Mouse (Mus musculus) liver, embryonic 13.5 days (tissue): ENCODE data around the gene Ap3b1. TPM values are rescaled to one million over a fixed set of nuclear protein-coding genes. Genes with fewer than 3 reads are reported as not detected.
"Not testable (repeated sequence)": the region's sequence is repeated elsewhere in the genome, so short reads cannot be mapped to it uniquely, and the experiment has no call there.

ENCODE experiments used
- ATAC-seq: fragments of 200-750 bp; cut with Nextera tagmentation; 2 replicates; pipeline ENCODE4 v1.8.0; 2017; ENCODE audit warnings: low read depth, mild to moderate bottlenecking, moderate number of reproducible peaks, moderate library complexity
- DNase-seq: peaks from one replicate; pipeline ENCODE4 v3.0.0; 2022
- H3K27ac ChIP-seq: fragments of 300-500 bp; sonication (generic); 2 replicates; pipeline ENCODE4 v1.5.1; 2015; ENCODE audit warnings: moderate library complexity, mild to moderate bottlenecking, inconsistent platforms
- H3K27me3 ChIP-seq: fragments of 300-500 bp; sonication (generic); 2 replicates; pipeline ENCODE4 v1.6.1; 2015; ENCODE audit warnings: mild to moderate bottlenecking, inconsistent platforms
- H3K36me3 ChIP-seq: fragments of 300-500 bp; sonication (generic); 2 replicates; pipeline ENCODE4 v1.6.1; 2015; ENCODE audit warnings: mild to moderate bottlenecking, inconsistent platforms
- H3K4me1 ChIP-seq: fragments of 300-500 bp; sonication (generic); replicated peaks from 2 replicates; pipeline ENCODE4 v1.6.1; 2015; ENCODE audit warnings: inconsistent platforms
- H3K4me2 ChIP-seq: fragments of 300-500 bp; sonication (generic); 2 replicates; pipeline ENCODE4 v1.6.1; 2015; ENCODE audit warnings: inconsistent platforms, mild to moderate bottlenecking, moderate library complexity
- H3K4me3 ChIP-seq: fragments of 300-500 bp; sonication (generic); replicated peaks from 2 replicates; pipeline ENCODE4 v1.5.1; 2015; ENCODE audit warnings: mild to moderate bottlenecking, inconsistent platforms
- H3K9ac ChIP-seq: fragments of 300-500 bp; sonication (generic); 2 replicates; pipeline ENCODE4 v1.6.1; 2015; ENCODE audit warnings: mild to moderate bottlenecking, inconsistent platforms
- H3K9me3 ChIP-seq: fragments of 300-500 bp; sonication (generic); replicated peaks from 2 replicates; pipeline ENCODE4 v1.6.1; 2016; ENCODE audit warnings: inconsistent platforms
- WGBS: fragments of 180-500 bp; shearing (Covaris S2); methylation state at CpG from one replicate; pipeline ENCODE4 v1.1.7; 2015; ENCODE audit not compliant: insufficient replicate concordance; 5-methylcytosine and 5-hydroxymethylcytosine counted together
- polyA plus RNA-seq: library from polyadenylated mRNA; unstranded; fragments of >200 nt; fragmentation: Nextera tagmentation; extraction: Ambion mirVana; gene quantifications from 2 replicates; pipeline ENCODE4 v1.2.1, GENCODE M21; 2015

Gene Ap3b1
- polyA plus RNA-seq: 18.5 and 22.2 TPM in 2 replicates

- H3K4me2 ChIP-seq: peak within 1 kb of the TSS; percentile 95
- no peaks in the 10 kb centered on the region for H3K9me3 ChIP-seq
- peak within 1 kb of the TSS; percentile 82 for H3K27ac ChIP-seq
- under 1% methylated on average over 79 of the region's 79 CpGs for WGBS
- peaks cover 23% of the 10 kb centered on the region for H3K4me1 ChIP-seq
- peak; percentile 94 for ATAC-seq
- no peaks in the 10 kb centered on the region for H3K27me3 ChIP-seq
- peak within 1 kb of the TSS; percentile 83 for H3K9ac ChIP-seq
- peak; percentile 82 for DNase-seq
- peak within 1 kb of the TSS; percentile 77 for H3K4me3 ChIP-seq
- H3K36me3 ChIP-seq: peaks cover 8% of the 10 kb centered on the region
Observed at GRCm38 (mm10) chr13:94358401-94359265, at the start of gene Ap3b1. Gene Ap3b1 (plus strand): TSS chr13:94358960.

GRCm38 (mm10) chr13:94312812-94313211, 45.9 kb upstream of the Ap3b1 start:
- not testable (repeated sequence) for H3K27ac ChIP-seq, H3K9ac ChIP-seq, H3K4me3 ChIP-seq, H3K9me3 ChIP-seq, H3K27me3 ChIP-seq, DNase-seq, H3K4me1 ChIP-seq, H3K36me3 ChIP-seq, H3K4me2 ChIP-seq
- WGBS: 85% methylated on average over 8 of the region's 8 CpGs
- 0 out of 2 replicates have a peak, but pooled peaks have one; percentile 36 for ATAC-seq

- DNase-seq (no peak), ATAC-seq (no peak)
- no peak overlapping the region for H3K4me2 ChIP-seq
- no peaks in the 10 kb centered on the region for H3K4me1 ChIP-seq
- peaks cover 5% of the 10 kb centered on the region; the same call in 1 of the 2 replicates for H3K9me3 ChIP-seq
- H3K36me3 ChIP-seq: no peaks in the 10 kb centered on the region
- H3K27ac ChIP-seq: no peak overlapping the region
- H3K9ac ChIP-seq: no peak overlapping the region
- H3K27me3 ChIP-seq: no peaks in the 10 kb centered on the region
- no peak overlapping the region for H3K4me3 ChIP-seq
- 75% methylated on average over 10 of the region's 10 CpGs for WGBS
Observed at GRCm38 (mm10) chr13:94316975-94317511, 41.7 kb upstream of the Ap3b1 start.

GRCm38 (mm10) chr13:94321094-94321792, 37.5 kb upstream of the Ap3b1 start:
- Histone ChIP-seq H3K27ac (no peak overlapping the region), H3K9me3 (0 out of 2 replicates have a peak, but pooled peaks cover 12% of the 10 kb centered on the region), H3K9ac (no peak overlapping the region), H3K4me2 (no peak overlapping the region), H3K27me3 (no peaks in the 10 kb centered on the region), H3K36me3 (no peaks in the 10 kb centered on the region), H3K4me1 (no peaks in the 10 kb centered on the region), H3K4me3 (no peak overlapping the region)
- DNase-seq (no peak), ATAC-seq (no peak)
- 88% methylated on average over 1 of the region's 1 CpGs for WGBS

- WGBS: 45% methylated on average over 4 of the region's 4 CpGs
- no peaks in the 10 kb centered on the region for H3K36me3 ChIP-seq
- H3K9me3 ChIP-seq: 0 out of 2 replicates have a peak, but pooled peaks cover 12% of the 10 kb centered on the region
- no peak overlapping the region for H3K4me3 ChIP-seq
- H3K4me1 ChIP-seq: no peaks in the 10 kb centered on the region
- no peak overlapping the region for H3K9ac ChIP-seq
- H3K4me2 ChIP-seq: no peak overlapping the region
- H3K27me3 ChIP-seq: no peaks in the 10 kb centered on the region
- no peak overlapping the region for H3K27ac ChIP-seq
- DNase-seq (no peak), ATAC-seq (no peak)
Observed at GRCm38 (mm10) chr13:94322475-94322874, 36.3 kb upstream of the Ap3b1 start.

- peak; percentile 12 for DNase-seq
- ATAC-seq: peak; percentile 71
- Histone ChIP-seq H3K36me3 (no peaks in the 10 kb centered on the region), H3K27me3 (no peaks in the 10 kb centered on the region), H3K4me2 (no peak overlapping the region), H3K4me3 (no peak overlapping the region), H3K27ac (no peak overlapping the region), H3K4me1 (peaks cover 7% of the 10 kb centered on the region), H3K9me3 (0 out of 2 replicates have a peak, but pooled peaks cover 11% of the 10 kb centered on the region), H3K9ac (no peak overlapping the region)
- WGBS: 17% methylated on average over 3 of the region's 3 CpGs
Observed at GRCm38 (mm10) chr13:94328063-94328462, 30.7 kb upstream of the Ap3b1 start.

- H3K9me3 ChIP-seq, H3K4me3 ChIP-seq, H3K36me3 ChIP-seq, DNase-seq, H3K4me2 ChIP-seq, H3K27ac ChIP-seq, H3K4me1 ChIP-seq, H3K9ac ChIP-seq, ATAC-seq, H3K27me3 ChIP-seq: not testable (repeated sequence)
- 81% methylated on average over 6 of the region's 6 CpGs for WGBS
Observed at GRCm38 (mm10) chr13:94329005-94329404, 29.8 kb upstream of the Ap3b1 start.

GRCm38 (mm10) chr13:94330392-94330979, 28.3 kb upstream of the Ap3b1 start:
- Histone ChIP-seq H3K4me1 (peaks cover 7% of the 10 kb centered on the region), H3K9me3 (no peaks in the 10 kb centered on the region), H3K36me3 (no peaks in the 10 kb centered on the region), H3K27ac (no peak overlapping the region), H3K9ac (no peak overlapping the region), H3K4me2 (no peak overlapping the region), H3K4me3 (no peak overlapping the region), H3K27me3 (no peaks in the 10 kb centered on the region)
- 67% methylated on average over 3 of the region's 3 CpGs for WGBS
- ATAC-seq (no peak), DNase-seq (no peak)

GRCm38 (mm10) chr13:94338357-94338756, 20.4 kb upstream of the Ap3b1 start:
- DNase-seq (no peak), ATAC-seq (no peak)
- H3K4me2 ChIP-seq: no peak overlapping the region
- no peaks in the 10 kb centered on the region for H3K9me3 ChIP-seq
- H3K9ac ChIP-seq: no peak overlapping the region
- no peaks in the 10 kb centered on the region for H3K36me3 ChIP-seq
- H3K27me3 ChIP-seq: no peaks in the 10 kb centered on the region
- H3K4me3 ChIP-seq: no peak overlapping the region
- H3K27ac ChIP-seq: no peak overlapping the region
- 60% methylated on average over 3 of the region's 3 CpGs for WGBS
- no peaks in the 10 kb centered on the region for H3K4me1 ChIP-seq

- Histone ChIP-seq H3K36me3 (no peaks in the 10 kb centered on the region), H3K27me3 (no peaks in the 10 kb centered on the region), H3K9me3 (no peaks in the 10 kb centered on the region), H3K9ac (no peak overlapping the region), H3K4me2 (no peak overlapping the region), H3K27ac (no peak overlapping the region), H3K4me3 (no peak overlapping the region), H3K4me1 (no peaks in the 10 kb centered on the region)
- DNase-seq (no peak), ATAC-seq (no peak)
- 66% methylated on average over 5 of the region's 5 CpGs for WGBS
Observed at GRCm38 (mm10) chr13:94343192-94343591, 15.6 kb upstream of the Ap3b1 start.

- not testable (repeated sequence) for H3K27ac ChIP-seq, H3K4me1 ChIP-seq, H3K9me3 ChIP-seq, H3K4me3 ChIP-seq, H3K36me3 ChIP-seq, H3K4me2 ChIP-seq, H3K9ac ChIP-seq, DNase-seq, H3K27me3 ChIP-seq, ATAC-seq
- 85% methylated on average over 14 of the region's 14 CpGs for WGBS
Observed at GRCm38 (mm10) chr13:94344600-94344999, 14.2 kb upstream of the Ap3b1 start.
